Mouse (Mus musculus) adrenal gland, postnatal 25 days (tissue): Measurements from ENCODE around the gene Ush1g. TPM values are rescaled to one million over a fixed set of nuclear protein-coding genes. Genes with fewer than 3 reads are reported as not detected.

Experiments used
- DNase-seq: peaks from one replicate; pipeline ENCODE4 v3.0.0; 2021; ENCODE audit warnings: mixed read lengths
- total RNA-seq: library from RNA; stranded (reverse); gene quantifications from 2 replicates; pipeline ENCODE4 v1.2.3, GENCODE M21; 2021

Gene Ush1g
- total RNA-seq, 1 experiment from 2014 or later, result 0.79 TPM

GRCm38 (mm10) chr11:115269330-115270066, 52.3 kb downstream of the Ush1g start:
- no peak for DNase-seq

GRCm38 (mm10) chr11:115267958-115268357, 53.9 kb downstream of the Ush1g start:
- no peak for DNase-seq

- DNase-seq, result peak; percentile 67
Measured at GRCm38 (mm10) chr11:115267061-115267883, 54.6 kb downstream of the Ush1g start, which contains the start of gene Grin2c. Grin2c (minus strand) TSS chr11:115267243.

GRCm38 (mm10) chr11:115266400-115266778, 55.5 kb downstream of the Ush1g start:
- peak; percentile 52 for DNase-seq

GRCm38 (mm10) chr11:115265771-115266399, 56.0 kb downstream of the Ush1g start:
- no peak for DNase-seq

Other genes starting within 250 kb of the Ush1g start
- 0.58 and 0.76 TPM in 2 replicates for gene Rab37, start 230.6 kb downstream of the Ush1g start, total RNA-seq
- 0.55 and 0.62 TPM in 2 replicates for gene Cd300lf, start 188.0 kb downstream of the Ush1g start, total RNA-seq
- 17.5 and 18.1 TPM in 2 replicates for gene Slc9a3r1, start 158.7 kb downstream of the Ush1g start, total RNA-seq
- gene Tmem104, start 134.6 kb downstream of the Ush1g start, total RNA-seq, result 19.9 and 22.3 TPM in 2 replicates
- 37.3 and 38.1 TPM in 2 replicates for gene Nat9, start 134.2 kb downstream of the Ush1g start, total RNA-seq
- 2.5 and 3.5 TPM in 2 replicates for gene Grin2c, start 54.8 kb downstream of the Ush1g start, total RNA-seq
- gene Fdxr, start 45.0 kb downstream of the Ush1g start, total RNA-seq, result 1,338 and 1,408 TPM in 2 replicates
- 75.5 and 93.9 TPM in 2 replicates for gene Fads6, start 24.4 kb downstream of the Ush1g start, total RNA-seq
- not detected in 2 replicates for gene Otop2, start 14.9 kb downstream of the Ush1g start, total RNA-seq
- not detected in 2 replicates for gene Otop3, start 12.7 kb upstream of the Ush1g start, total RNA-seq
- 13.2 and 14.8 TPM in 2 replicates for gene Hid1, start 45.7 kb upstream of the Ush1g start, total RNA-seq
- gene Cdr2l, start 59.9 kb upstream of the Ush1g start, total RNA-seq, result 59.1 and 82.5 TPM in 2 replicates
- 140 and 153 TPM in 2 replicates for gene Mrpl58, start 81.7 kb upstream of the Ush1g start, total RNA-seq
- 518 and 521 TPM in 2 replicates for gene Atp5h, start 97.9 kb upstream of the Ush1g start, total RNA-seq
- gene Kctd2, start 98.1 kb upstream of the Ush1g start, total RNA-seq, result 59.9 and 72.4 TPM in 2 replicates
- gene Trim80, start 118.5 kb upstream of the Ush1g start, total RNA-seq, result 0.21 TPM in 1 of 2 replicates, not detected in the other
- gene Slc16a5, start 140.4 kb upstream of the Ush1g start, total RNA-seq, result not detected in 2 replicates
- gene Armc7, start 153.6 kb upstream of the Ush1g start, total RNA-seq, result 11.4 and 11.5 TPM in 2 replicates
- 131 and 151 TPM in 2 replicates for gene Nt5c, start 169.8 kb upstream of the Ush1g start, total RNA-seq
- gene Jpt1, start 192.3 kb upstream of the Ush1g start, total RNA-seq, result 91.7 and 92.8 TPM in 2 replicates
- gene Sumo2, start 214.2 kb upstream of the Ush1g start, total RNA-seq, result 254 and 263 TPM in 2 replicates
- gene Nup85, start 242.4 kb upstream of the Ush1g start, total RNA-seq, result 54.0 and 60.7 TPM in 2 replicates